Mouse (Mus musculus): Measurements from ENCODE around the gene Lamc2. TPM values are rescaled to one million over a fixed set of nuclear protein-coding genes. Genes with fewer than 3 reads are reported as not detected.
A peak's percentile ranks its signal among the peaks of the same experiment; 100 is the strongest.

Gene Lamc2
- total RNA-seq, 1 experiment from 2014 or later = not detected

DNA sequence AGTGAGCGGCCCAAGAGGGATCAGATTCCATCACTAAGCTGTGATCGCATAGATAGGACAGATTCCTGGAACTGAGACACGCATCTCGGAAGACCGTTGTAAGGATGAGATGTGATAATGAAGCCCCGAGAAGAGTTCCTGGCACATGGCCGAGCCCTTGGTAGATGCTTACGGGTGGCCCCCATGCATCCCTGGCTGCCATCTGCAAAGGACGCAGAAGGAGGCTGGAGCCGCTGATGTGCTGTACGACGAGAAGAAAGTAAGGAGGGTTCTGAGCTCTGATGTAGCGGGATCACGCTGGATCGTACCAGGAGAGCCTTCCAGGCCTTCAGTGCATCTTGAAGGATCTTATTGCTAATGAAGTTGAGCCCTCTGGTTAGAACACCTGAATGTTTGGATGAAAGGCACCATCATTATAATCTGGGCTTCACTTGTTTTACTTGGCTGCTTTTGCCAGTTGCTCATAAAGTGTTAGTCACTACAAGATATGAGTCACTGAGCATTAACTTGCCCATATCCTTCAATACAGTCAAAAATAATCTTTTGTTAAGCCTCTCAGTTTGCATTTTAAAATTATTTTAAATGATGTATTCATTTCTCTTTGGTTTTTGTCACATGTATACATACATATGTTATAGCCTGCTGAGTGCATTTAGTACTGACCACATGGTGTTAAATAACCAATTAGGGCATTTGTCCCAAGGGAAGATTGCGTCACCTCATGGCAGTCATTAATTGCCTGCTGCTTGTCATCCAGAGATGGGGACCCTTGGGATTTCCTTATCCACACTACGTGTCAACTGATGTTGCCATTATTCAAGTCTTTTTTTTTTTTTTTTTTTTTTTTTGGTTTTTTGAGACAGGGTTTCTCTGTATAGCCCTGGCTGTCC, 83.7 kb downstream of the Lamc2 start:
- ATAC-seq (replicated peaks; ENCODE audit: insufficient number of reproducible peaks, low FRiP score, low TSS enrichment, poor library complexity, severe bottlenecking) = no peak

DNA sequence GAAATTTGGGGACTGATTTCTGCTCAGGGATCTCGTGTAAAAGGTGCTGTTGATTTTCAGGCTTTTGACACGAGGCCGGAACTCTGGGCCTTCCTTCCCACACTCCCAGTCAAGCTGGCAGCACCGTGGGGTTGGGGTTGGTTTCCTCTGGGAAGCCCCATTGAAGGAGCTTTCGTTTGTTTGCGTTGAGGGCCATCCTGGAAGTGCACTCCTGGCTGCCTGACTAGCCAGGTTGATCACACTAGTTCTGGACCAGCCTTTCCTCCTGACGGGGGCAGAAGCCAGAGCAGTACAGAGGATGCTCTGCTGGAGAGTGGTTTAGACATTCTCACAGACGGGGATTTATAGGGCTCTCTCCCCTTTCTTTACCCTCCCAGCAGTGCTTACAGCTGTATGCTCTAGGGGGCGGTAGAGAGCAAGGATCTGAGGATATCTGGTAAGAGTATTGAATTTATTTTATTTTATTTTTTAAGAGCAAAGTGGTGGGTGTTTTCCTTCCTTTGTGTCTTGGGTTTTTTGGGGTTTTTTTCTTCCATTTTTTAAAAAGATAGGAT, 84.8 kb downstream of the Lamc2 start:
- ATAC-seq (replicated peaks; ENCODE audit: insufficient number of reproducible peaks, low FRiP score, low TSS enrichment, poor library complexity, severe bottlenecking) = no peak

DNA sequence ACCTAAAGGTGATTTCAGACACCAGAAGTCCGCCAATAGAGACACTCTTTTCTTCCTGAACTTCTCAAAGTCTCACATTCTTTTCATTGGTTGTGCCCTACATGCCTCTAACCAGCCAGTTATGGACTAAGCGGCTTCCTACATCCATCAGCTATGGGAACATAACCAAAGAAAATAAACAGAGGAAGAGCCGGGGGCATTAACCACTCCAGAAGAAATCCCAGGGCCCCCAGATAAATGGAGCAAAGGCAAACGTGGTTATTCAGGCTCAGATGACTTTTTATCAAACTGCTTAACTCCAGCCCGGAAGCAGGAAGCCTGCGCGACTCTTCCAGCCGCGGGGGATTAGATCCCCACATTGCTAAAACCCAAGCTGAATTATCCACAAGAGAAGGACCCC, 85.3 kb downstream of the Lamc2 start:
- ATAC-seq (replicated peaks; ENCODE audit: insufficient number of reproducible peaks, low FRiP score, low TSS enrichment, poor library complexity, severe bottlenecking) = no peak

DNA sequence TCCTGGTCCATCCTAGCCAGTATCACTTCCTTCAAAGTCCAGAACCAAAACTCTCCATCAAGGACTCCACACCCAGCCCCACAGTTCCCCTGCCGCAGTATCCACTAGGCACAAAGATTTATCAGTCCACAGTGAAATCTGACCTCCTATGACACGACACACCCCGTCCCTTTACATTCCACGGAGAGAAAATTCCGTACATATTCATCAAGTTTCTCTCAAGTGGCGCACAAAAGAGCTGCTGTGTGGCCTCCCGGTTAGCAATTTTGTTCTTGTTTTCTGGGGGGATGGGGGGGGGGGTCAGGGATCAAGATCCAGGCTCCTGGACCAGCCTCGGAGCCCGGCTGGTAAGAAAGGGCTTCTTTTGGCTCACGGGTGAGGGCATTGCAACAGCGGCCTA, 87.7 kb downstream of the Lamc2 start:
- no peak for ATAC-seq (replicated peaks; ENCODE audit: insufficient number of reproducible peaks, low FRiP score, low TSS enrichment, poor library complexity, severe bottlenecking)

DNA sequence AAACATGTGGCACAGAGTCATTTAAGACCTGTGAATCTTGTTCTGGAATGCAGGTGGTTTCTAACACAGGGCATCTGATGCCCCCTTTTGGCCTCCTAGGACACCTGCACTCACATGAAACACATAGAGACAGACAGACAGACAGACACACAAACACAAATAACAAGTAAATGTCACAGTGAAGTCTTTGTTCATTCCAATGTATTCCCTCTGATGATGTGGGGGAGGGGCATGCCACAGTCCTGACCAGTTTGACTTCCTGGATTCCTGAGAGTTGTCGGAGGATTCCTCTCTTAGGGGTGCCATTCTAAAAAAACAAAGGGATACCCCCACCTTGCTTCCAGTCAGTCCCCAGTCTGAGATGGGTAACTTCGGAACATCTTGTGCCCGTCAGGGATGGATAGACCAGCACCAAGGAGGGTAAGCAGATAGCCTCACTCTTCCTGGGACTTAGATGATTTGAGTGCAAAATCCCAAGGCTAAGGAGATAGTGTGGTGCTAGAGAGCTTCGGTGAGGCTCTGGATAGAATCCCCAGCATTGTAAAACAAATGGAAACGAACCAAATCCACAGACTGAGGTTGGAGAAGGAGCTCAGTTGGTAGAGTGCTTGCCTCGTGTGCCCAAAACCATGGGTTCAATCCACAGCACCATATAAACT, 89.1 kb downstream of the Lamc2 start:
- ATAC-seq (replicated peaks; ENCODE audit: insufficient number of reproducible peaks, low FRiP score, low TSS enrichment, poor library complexity, severe bottlenecking) = no peak

DNA sequence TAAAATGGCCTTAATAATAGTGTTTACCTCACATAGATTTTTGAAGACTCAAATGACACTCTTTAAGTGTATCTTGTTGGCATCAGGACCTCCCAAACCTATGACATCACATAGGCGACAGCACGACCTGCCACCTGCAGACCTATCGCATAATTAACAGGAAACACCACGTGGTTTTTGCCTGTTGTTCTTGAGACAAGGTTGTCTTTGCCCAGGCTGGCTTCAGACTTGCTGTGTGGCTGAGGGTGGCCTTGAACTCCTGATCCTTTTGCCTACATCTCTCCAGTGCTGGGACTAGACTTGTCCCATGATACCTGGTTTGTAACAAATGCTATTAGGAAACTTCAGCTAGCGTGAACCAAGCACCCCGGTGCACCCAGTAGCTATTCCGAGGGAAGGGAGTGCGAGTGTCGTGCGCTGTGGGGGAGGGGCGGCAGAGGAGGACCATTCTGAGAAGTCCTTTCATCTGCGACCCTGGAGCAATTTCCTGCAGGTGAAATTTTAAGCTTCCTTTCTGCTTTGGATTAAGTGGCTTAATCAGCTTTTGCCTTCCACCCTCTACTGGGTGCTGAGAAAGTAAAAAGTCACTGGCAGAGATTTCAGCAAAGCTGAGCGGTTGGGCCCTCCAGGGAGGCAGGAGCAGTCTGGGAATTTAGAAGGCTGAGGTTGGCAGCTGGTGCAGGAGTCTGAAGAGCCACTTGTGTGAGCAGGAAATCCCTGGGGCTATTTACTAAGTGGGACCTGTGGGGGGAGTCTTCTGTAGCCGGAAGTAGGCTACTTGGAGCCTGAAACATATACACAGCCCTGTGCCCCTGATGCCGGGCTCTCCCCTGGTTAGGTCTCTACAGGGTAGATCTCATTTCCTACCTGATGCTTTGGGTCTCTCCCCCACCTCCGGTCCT, 90.2 kb downstream of the Lamc2 start:
- ATAC-seq (replicated peaks; ENCODE audit: insufficient number of reproducible peaks, low FRiP score, low TSS enrichment, poor library complexity, severe bottlenecking) = no peak

DNA sequence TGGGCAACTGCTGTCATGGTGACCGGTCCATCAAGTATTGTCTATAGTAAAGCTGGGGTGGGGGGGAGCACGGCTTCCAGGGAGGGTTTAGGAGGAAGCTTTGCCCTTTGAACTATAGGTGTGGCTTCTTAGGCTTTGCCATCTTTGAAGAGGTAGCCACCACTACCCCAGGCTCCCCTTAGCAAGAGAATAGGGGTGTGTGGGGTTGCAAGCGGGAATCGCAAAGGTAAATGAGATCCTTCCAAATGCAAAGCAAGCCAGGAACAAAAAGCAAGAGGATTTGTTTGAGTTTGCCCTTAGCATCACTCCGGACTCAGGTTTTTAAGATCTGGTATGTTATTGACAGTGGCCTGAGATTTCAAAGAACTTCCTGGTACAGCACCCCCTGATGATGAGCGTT, 90.9 kb downstream of the Lamc2 start:
- no peak for ATAC-seq (replicated peaks; ENCODE audit: insufficient number of reproducible peaks, low FRiP score, low TSS enrichment, poor library complexity, severe bottlenecking)

DNA sequence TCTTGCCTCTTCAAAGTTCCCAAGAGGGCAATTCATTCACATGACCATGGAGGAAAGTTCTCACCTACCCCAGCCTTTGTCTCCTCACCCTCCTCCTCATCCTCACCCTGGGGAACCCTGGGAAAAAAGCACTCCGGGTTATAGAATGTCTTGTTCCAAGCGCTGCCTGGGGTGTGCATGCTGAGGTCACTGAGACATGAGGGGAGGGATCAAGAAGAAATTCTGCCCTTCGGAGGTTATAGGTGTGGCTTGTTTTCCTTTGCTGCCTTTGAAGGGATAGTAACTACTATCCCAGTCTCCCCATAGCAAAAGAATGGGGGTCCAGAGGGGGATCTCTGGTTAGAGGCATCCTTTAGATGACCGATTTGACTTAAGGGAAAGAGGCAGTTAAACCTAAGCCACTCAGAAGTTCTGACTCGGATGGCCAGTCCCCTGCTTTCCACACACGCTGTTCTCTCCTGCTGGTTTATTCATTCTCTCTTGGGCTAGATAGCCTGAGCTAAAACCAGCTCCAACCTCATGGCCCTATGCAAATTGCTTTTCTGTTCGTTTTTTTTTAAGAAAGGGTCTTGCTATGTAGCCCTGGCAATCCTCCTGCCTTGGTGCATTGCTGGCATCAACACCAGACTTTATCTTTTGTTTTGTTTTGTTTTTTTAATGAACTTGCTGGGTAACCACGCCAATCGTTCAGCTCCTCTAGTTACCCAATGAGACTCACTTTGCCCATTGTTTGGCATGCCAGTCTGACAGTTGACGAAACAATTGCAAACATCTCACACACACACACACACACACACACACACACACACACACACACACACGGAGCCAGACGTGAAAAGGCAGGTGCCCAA, 91.8 kb downstream of the Lamc2 start:
- no peak for ATAC-seq (replicated peaks; ENCODE audit: insufficient number of reproducible peaks, low FRiP score, low TSS enrichment, poor library complexity, severe bottlenecking)

DNA sequence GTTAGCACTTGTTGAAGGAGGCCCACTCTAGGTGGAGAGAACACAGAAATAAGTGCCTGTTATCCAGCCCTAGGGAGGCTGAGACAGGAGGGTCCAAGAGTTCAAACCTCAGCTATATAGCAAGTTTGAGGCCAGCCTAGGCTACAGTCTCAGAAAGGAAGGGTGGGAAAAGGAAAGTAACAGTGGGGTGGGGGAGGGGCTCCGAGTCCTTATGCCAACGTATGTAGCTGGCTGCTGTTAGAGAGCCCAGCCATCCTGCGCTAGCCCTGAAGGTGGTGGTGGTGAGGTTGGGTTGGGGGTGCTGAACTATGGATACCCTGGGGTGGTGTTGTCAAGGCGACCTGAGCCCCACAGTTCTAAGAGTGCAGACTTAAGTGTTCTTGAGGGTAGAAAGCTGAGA, 92.7 kb downstream of the Lamc2 start:
- no peak for ATAC-seq (replicated peaks; ENCODE audit: insufficient number of reproducible peaks, low FRiP score, low TSS enrichment, poor library complexity, severe bottlenecking)

DNA sequence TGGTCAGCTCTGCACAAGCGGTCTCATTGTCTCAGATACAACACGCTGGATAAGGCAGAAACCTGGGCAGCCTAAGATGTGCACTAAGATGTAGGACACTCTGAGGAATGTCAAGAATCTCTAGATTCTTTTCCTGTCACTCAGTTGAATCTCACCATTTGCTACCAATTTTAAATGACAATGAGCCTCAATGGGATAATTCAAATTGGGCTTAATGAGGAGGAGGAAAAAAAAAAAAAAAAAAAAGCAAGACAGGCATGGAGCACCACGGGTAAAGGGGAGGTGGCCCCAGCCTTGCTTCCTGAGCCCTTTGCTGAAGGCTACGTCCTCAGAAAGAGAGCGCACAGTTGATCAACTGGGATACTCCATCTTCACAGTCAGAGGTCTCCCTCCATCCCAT, 93.1 kb downstream of the Lamc2 start:
- no peak for ATAC-seq (replicated peaks; ENCODE audit: insufficient number of reproducible peaks, low FRiP score, low TSS enrichment, poor library complexity, severe bottlenecking)

DNA sequence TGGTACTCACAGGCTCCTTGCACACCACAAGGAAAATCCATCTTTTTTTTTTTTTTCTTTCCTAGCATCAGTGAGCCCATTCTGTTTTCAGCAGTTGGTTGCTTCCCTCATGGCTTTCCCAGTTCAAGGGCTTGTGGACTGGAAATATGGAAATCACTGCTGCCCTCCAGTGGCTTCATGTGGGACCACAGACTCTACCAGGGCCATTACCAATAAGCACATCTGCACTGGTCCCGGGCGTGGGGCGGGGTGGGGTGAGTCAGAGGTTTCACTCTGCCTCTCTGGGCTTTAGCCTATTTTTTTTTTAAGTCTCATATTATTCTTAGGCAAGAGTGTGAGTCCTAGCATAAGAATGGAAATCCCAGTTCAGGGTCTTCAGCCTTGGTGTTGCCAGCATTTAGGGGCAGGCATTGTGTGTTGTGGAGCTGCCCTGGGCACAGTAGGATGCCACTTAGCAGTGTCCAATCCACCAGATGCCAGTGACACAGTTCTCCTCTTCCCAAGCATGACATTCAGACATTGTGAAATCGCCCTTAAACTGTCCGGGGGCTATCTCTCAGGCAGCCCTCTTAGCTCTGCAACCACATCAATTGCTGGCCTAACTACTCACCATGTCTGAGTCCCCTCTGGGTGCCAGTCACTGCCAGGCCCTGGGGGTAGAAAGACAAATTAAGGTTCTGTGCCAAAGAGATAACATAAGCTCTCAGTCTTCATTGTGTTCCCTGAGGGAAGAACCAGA, 93.8 kb downstream of the Lamc2 start:
- ATAC-seq (replicated peaks; ENCODE audit: insufficient number of reproducible peaks, low FRiP score, low TSS enrichment, poor library complexity, severe bottlenecking) = no peak; the same call in 1 of the 2 replicates

DNA sequence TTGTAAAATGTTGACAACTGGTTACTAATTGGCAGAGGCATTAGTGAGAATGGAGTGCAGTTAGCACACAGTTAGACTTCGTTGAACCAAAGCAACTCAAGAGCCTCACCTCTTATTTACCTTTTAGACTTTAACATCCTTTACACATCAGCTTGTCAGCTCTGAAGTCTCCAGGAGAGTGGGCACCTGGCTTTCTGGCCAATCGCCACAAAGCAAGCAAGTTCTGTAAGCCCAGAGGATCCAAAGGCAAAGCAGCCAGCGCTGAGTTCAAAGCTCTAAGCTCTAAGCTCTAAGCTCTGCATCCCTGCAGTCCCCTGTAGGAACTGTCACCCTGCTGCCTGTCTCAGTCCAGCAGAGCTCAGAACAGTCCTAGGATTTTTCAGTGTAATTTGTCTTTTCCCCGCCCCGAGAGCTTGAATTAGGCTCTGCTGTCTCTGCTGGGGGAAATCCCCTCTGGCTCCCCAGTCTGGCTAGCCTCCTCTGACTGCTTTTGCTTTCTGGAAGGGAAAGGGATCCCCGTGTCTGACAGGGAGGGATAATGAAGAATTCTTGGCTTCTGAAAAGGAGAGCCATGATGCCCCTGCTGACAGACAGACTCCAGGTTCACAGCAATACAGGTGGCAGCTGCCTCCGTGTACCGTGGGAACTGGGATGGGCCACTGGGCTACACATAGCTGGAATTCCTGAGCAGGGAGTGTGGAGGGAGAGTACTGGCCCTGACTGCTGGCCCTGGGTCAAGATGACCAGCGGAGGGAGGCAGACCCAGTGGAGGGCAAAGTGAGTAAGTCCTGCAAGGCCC, 94.6 kb downstream of the Lamc2 start:
- ATAC-seq (replicated peaks; ENCODE audit: insufficient number of reproducible peaks, low FRiP score, low TSS enrichment, poor library complexity, severe bottlenecking) = no peak

DNA sequence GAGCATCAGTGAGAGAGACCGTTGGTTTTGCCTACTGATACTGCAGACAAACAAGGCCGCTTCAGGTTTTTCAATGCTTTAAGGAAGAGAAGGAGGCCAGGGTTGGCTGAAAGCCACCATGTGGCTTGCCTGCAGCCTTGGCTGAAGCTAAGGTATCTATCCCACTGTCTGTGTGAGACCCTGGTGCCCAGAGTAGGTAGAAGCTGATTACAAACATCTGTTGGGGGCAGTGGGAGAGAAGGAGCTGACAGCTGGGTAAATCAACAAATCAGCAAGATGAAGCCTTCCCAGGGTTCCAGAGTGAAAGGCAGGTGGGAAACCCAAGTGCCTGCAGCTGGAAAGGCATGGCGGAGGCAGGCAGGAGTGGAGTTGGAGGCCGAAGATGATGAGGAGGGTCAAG, 95.4 kb downstream of the Lamc2 start:
- no peak for ATAC-seq (replicated peaks; ENCODE audit: insufficient number of reproducible peaks, low FRiP score, low TSS enrichment, poor library complexity, severe bottlenecking)

DNA sequence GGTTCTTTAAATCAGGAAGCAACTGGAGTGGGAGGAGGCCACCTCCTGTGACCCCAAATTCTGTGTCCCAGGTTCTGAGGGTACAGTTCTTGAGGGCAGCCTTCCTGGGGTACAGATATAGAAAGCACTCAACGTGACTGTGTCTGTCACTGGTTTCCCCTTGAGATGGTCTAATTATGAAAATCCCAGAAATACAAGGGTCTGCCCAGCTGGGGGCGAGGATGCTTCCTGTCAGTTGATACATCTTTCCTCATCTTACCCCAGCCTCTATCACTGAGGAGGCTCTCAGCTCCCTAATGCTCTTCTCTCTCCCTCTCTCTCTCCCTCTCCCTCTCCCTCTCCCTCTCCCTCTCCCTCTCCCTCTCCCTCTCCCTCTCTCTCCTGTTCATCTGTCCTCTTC, 96.2 kb downstream of the Lamc2 start:
- ATAC-seq (replicated peaks; ENCODE audit: insufficient number of reproducible peaks, low FRiP score, low TSS enrichment, poor library complexity, severe bottlenecking) = no peak

DNA sequence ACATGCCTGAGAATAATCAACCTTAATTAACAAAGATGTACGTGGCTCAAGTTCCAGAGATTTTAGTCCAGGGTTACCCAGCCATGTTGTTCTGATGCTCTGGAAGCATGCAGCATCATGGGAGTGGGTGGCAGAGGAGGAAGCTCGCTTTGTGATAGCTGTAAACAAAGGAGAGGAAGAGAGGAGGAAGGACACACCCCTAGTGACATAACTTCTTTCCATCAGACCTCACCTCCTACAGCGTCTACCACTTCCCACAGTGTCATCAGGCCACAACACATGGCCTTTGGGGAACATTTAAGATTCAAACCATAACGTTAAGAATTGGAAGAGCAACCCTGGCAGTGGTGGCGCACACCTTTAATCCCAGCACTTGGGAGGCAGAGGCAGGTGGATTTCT, 98.5 kb downstream of the Lamc2 start:
- ATAC-seq (replicated peaks; ENCODE audit: insufficient number of reproducible peaks, low FRiP score, low TSS enrichment, poor library complexity, severe bottlenecking) = no peak

DNA sequence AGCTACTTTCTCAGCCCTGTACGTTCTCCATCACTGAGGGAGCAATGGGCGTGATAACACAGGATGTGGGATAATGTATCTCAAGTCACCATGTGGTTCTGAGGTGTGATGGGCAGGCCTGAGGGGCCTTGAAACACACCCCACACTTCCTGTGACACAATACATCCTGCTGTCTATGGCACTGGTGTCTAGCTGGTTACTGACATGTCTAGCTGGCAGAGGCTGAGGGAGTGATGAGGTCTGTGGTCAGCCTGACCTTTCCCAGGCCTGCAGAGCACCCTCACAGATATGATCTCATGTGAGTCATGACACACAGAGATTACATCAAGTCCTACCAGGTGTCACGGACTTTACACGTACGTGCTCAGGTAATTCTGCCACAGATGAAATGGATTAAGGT, 101.0 kb downstream of the Lamc2 start:
- peak; percentile 96 for ATAC-seq (replicated peaks; ENCODE audit: insufficient number of reproducible peaks, low FRiP score, low TSS enrichment, poor library complexity, severe bottlenecking)

DNA sequence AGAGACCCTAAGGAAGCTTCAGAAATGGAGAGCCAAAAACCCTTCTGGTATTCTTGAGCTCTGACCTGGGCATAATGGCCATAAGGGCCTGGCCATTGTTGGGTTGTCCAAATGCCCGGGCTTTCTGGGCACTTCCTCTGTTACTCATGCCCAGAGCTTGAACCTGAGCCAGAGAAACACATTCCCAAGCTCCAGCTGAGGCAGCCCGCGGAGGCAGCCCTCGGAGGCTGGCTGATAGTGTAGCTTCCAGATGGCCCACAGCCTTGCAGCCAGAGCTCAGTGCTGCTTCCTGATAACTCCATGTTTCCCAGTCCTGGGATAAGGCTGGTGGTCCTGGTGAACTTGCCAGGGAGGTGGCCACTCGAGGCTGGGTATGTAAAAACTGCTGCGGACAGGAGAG, 102.1 kb downstream of the Lamc2 start:
- no peak for ATAC-seq (replicated peaks; ENCODE audit: insufficient number of reproducible peaks, low FRiP score, low TSS enrichment, poor library complexity, severe bottlenecking)

Data from monocyte, adult 5-6 weeks (primary cell).